Mouse (Mus musculus) G1E (cell line): ENCODE results near the gene Erg. TPM values are rescaled to one million over a fixed set of nuclear protein-coding genes. Genes with fewer than 3 reads are reported as not detected.

Source experiments
- ATAC-seq: 2 replicates; pipeline ENCODE4 v1.8.0; 2016; ENCODE audit warnings: mild to moderate bottlenecking; ENCODE audit not compliant: insufficient number of reproducible peaks, poor library complexity, low FRiP score, severe bottlenecking; ENCODE audit errors: extremely low read depth
- DNase-seq: peaks from one replicate; pipeline ENCODE4 v3.0.0; 2012; ENCODE audit warnings: low spot score
- H3K27me3 ChIP-seq: 2 replicates; pipeline ENCODE4 v1.6.1; 2012; ENCODE audit warnings: mild to moderate bottlenecking, low read length, inconsistent platforms; ENCODE audit not compliant: insufficient read depth
- H3K36me3 ChIP-seq: replicated peaks from 2 replicates; pipeline ENCODE3; 2012; ENCODE audit warnings: mild to moderate bottlenecking, inconsistent platforms
- H3K4me1 ChIP-seq: 2 replicates; pipeline ENCODE4 v1.6.1; 2012; ENCODE audit warnings: low read depth, low read length, inconsistent platforms, mixed read lengths; ENCODE audit not compliant: insufficient read depth
- H3K4me3 ChIP-seq: 2 replicates; pipeline ENCODE4 v1.5.1; 2012; ENCODE audit warnings: low read depth, mild to moderate bottlenecking, inconsistent platforms, low read length, moderate library complexity, mixed read lengths
- H3K9me3 ChIP-seq: replicated peaks from 2 replicates; pipeline ENCODE4 v1.6.1; 2012; ENCODE audit warnings: inconsistent platforms
- CTCF ChIP-seq: IDR thresholded peaks from 2 replicates; pipeline ENCODE4 v1.5.1; 2012; ENCODE audit warnings: low read depth, low read length, inconsistent platforms, mixed read lengths
- GATA1 ChIP-seq: IDR thresholded peaks from 2 replicates; pipeline ENCODE4 v1.6.1; 2012; ENCODE audit warnings: borderline replicate concordance, low read length, inconsistent platforms, mixed read lengths
- GATA2 ChIP-seq: IDR thresholded peaks from 2 replicates; pipeline ENCODE4 v1.6.1; 2012; ENCODE audit warnings: low read depth, low read length, inconsistent platforms, borderline replicate concordance
- POLR2AphosphoS5 ChIP-seq: IDR thresholded peaks from 2 replicates; pipeline ENCODE4 v1.6.1; 2012; ENCODE audit warnings: low read depth, low read length, inconsistent platforms; ENCODE audit not compliant: insufficient replicate concordance
- TAL1 ChIP-seq: conservative IDR thresholded peaks from 2 replicates; pipeline ENCODE4 v1.6.1; 2012; ENCODE audit warnings: low read depth, low read length, inconsistent platforms, mixed read lengths
- polyA plus RNA-seq: library from polyadenylated mRNA; stranded (reverse); fragments of >175 nt; gene quantifications from 2 replicates; pipeline ENCODE4 v1.2.3, GENCODE M21; 2012
- total RNA-seq, 2 experiments: library from RNA; stranded (forward) in 1 of 2; stranded (reverse) in 1 of 2; fragments of 200-1000 nt in 1 of 2; fragments of >200 nt in 1 of 2; fragmentation: Nextera tagmentation in 1 of 2; gene quantifications; 2 replicates each; pipeline ENCODE4 v1.2.3; 2014 to 2017

Erg gene
- total and polyA plus RNA-seq, 3 experiments, result 2.0 to 17.7 (median 7.4) TPM

DNA sequence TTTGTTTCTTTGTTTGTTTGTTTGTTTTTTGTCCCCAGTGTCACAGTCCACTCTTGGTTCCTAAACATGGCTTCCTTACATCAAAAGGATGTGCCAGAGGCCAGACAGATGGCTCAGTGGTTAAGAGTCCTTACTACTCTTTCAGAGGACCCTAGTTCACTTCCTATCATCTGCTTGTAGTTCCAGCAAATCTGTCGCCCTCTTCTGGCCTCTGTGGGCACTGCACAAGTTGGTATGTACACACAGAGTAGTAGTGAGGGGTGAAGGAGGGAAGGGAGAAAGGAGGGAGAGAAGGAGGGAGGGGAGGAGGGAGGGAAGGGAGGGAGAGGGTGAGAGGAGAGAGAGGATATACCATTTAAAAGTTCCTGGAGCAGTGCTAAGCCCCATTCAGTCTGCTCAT lies 15.8 kb downstream of the Erg start:
- DNase-seq (no peak), ATAC-seq (peak; percentile 57)
- no peak for TF ChIP-seq TAL1
- peak; percentile 53 for TF ChIP-seq CTCF
- Histone ChIP-seq H3K4me1 (peaks cover 43% of the 10 kb centered on the region), H3K4me3 (no peak overlapping the region), H3K36me3 (no peaks in the 10 kb centered on the region), H3K9me3 (no peaks in the 10 kb centered on the region; the same call in 1 of the 2 replicates), H3K27me3 (peaks cover 7% of the 10 kb centered on the region)

GRCm38 (mm10) chr16:95556834-95557233 lies 29.6 kb downstream of the Erg start:
- Histone ChIP-seq H3K36me3 (no peaks in the 10 kb centered on the region), H3K9me3 (no peaks in the 10 kb centered on the region), H3K4me3 (no peak overlapping the region), H3K4me1 (peaks cover 26% of the 10 kb centered on the region), H3K27me3 (peaks cover 54% of the 10 kb centered on the region)
- TF ChIP-seq GATA2 (no peak), POLR2AphosphoS5 (no peak), CTCF (no peak), TAL1 (no peak), GATA1 (no peak)
- no peak for DNase-seq
- ATAC-seq, result no peak

GRCm38 (mm10) chr16:95553136-95553535 lies 33.3 kb downstream of the Erg start:
- DNase-seq (no peak), ATAC-seq (no peak)
- H3K9me3 ChIP-seq, result no peaks in the 10 kb centered on the region
- H3K4me1 ChIP-seq, result peaks cover 45% of the 10 kb centered on the region
- H3K4me3 ChIP-seq, result no peak overlapping the region
- H3K27me3 ChIP-seq, result peaks cover 46% of the 10 kb centered on the region
- TF ChIP-seq CTCF, result no peak
- no peak for TF ChIP-seq TAL1
- no peak for TF ChIP-seq GATA2
- no peak for TF ChIP-seq POLR2AphosphoS5
- no peak for TF ChIP-seq GATA1
- H3K36me3 ChIP-seq, result no peaks in the 10 kb centered on the region

- no peaks in the 10 kb centered on the region for H3K9me3 ChIP-seq
- TF ChIP-seq GATA2 (no peak), CTCF (no peak), GATA1 (no peak), TAL1 (no peak), POLR2AphosphoS5 (no peak)
- no peak for DNase-seq
Observed at GRCm38 (mm10) chr16:95552495-95552894, 33.9 kb downstream of the Erg start.

DNA sequence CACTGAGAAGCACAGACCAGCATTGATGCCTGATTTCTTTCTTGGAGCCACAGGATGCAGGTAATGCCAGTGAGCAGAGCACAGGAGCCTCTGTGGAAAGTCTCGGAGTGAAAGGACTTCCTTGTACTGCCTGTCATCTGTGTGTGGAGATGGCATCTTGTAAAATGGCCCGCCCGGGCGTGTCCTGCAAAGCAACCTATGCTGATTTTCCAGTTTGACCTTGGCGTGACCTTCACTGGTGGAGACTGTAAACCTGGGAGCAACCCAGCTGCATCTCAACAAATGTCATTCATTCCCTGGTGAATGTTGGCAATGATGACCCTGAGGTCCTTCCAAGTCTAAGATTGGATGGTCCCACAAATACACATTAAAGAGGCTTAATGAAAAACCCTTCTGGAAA lies 35.9 kb downstream of the Erg start:
- Histone ChIP-seq H3K36me3 (no peaks in the 10 kb centered on the region), H3K4me3 (no peak overlapping the region; the same call in 1 of the 2 replicates), H3K27me3 (peaks cover 22% of the 10 kb centered on the region), H3K4me1 (peaks cover 36% of the 10 kb centered on the region), H3K9me3 (no peaks in the 10 kb centered on the region)
- DNase-seq (no peak), ATAC-seq (no peak)
- TF ChIP-seq CTCF (no peak), GATA1 (no peak), POLR2AphosphoS5 (no peak), GATA2 (no peak), TAL1 (no peak)

More at GRCm38 (mm10) chr16:95552495-95552894, 33.9 kb downstream of the Erg start:
- Histone ChIP-seq H3K4me3 (no peak overlapping the region), H3K4me1 (peaks cover 46% of the 10 kb centered on the region), H3K36me3 (no peaks in the 10 kb centered on the region), H3K27me3 (peaks cover 40% of the 10 kb centered on the region)
- ATAC-seq, result no peak

DNA sequence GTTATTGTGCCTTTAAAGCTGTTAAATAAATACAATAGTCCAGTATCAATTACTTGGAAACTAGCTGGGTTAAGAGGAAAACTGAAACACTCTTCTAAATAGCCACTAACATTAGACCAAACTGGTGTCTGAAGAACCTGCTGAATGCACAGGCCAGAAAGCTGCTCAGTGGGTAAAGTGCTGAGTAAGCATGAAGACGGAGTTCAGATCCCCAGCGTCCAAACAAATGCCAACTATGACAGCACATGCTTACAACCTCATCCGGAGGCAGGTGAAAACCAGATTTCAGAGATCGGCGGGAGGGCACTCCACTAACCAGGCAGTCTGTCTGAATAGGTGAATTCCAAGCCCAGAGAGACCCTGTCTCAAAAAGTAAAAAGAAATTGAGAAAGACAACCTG lies 41.6 kb downstream of the Erg start:
- DNase-seq, result no peak
- Histone ChIP-seq H3K4me1 (peaks cover 33% of the 10 kb centered on the region), H3K27me3 (peaks cover 18% of the 10 kb centered on the region), H3K9me3 (no peaks in the 10 kb centered on the region), H3K4me3 (no peak overlapping the region), H3K36me3 (no peaks in the 10 kb centered on the region)
- no peak for ATAC-seq
- no peak for TF ChIP-seq CTCF
- no peak for TF ChIP-seq TAL1
- TF ChIP-seq POLR2AphosphoS5, result no peak
- no peak for TF ChIP-seq GATA1
- no peak for TF ChIP-seq GATA2

GRCm38 (mm10) chr16:95543471-95543870 lies 42.9 kb downstream of the Erg start:
- Histone ChIP-seq H3K4me1 (peaks cover 21% of the 10 kb centered on the region), H3K9me3 (no peaks in the 10 kb centered on the region), H3K36me3 (no peaks in the 10 kb centered on the region), H3K27me3 (peaks cover 24% of the 10 kb centered on the region), H3K4me3 (no peak overlapping the region)
- DNase-seq (no peak), ATAC-seq (no peak)
- TF ChIP-seq TAL1 (no peak), CTCF (no peak), GATA2 (no peak), GATA1 (no peak), POLR2AphosphoS5 (no peak)
